Mouse (Mus musculus) lung, embryonic 14.5 days (tissue): ENCODE measurements around the gene Usp29. TPM values are rescaled to one million over a fixed set of nuclear protein-coding genes. Genes with fewer than 3 reads are reported as not detected.

ENCODE experiments used
- ATAC-seq: fragments of 200-750 bp; cut with Nextera tagmentation; 2 replicates; pipeline ENCODE4 v1.8.0; 2017; ENCODE audit warnings: mild to moderate bottlenecking, moderate TSS enrichment, moderate library complexity; ENCODE audit not compliant: insufficient read depth
- DNase-seq: peaks from one replicate; pipeline ENCODE4 v3.0.0-alpha.2; 2015
- H3K27ac ChIP-seq: fragments of 300-500 bp; sonication (generic); 2 replicates; pipeline ENCODE4 v1.5.1; 2014; ENCODE audit warnings: low read depth, mild to moderate bottlenecking, moderate library complexity
- H3K27me3 ChIP-seq: fragments of 300-500 bp; sonication (generic); 2 replicates; pipeline ENCODE4 v1.6.1; 2014; ENCODE audit warnings: low read length, control low read depth; ENCODE audit not compliant: insufficient read depth
- H3K36me3 ChIP-seq: fragments of 300-500 bp; sonication (generic); 2 replicates; pipeline ENCODE4 v1.6.1; 2014; ENCODE audit warnings: control low read depth; ENCODE audit not compliant: insufficient read depth
- H3K4me1 ChIP-seq: fragments of 300-500 bp; sonication (generic); 2 replicates; pipeline ENCODE4 v1.6.1; 2014; ENCODE audit warnings: antibody characterized with exemption, control low read depth; ENCODE audit not compliant: insufficient read depth
- H3K4me2 ChIP-seq: fragments of 300-500 bp; sonication (generic); 2 replicates; pipeline ENCODE4 v1.6.1; 2014; ENCODE audit warnings: mild to moderate bottlenecking
- H3K4me3 ChIP-seq: fragments of 300-500 bp; sonication (generic); 2 replicates; pipeline ENCODE4 v1.5.1; 2014; ENCODE audit warnings: low read depth, low read length
- H3K9ac ChIP-seq: fragments of 300-500 bp; sonication (generic); 2 replicates; pipeline ENCODE4 v1.6.1; 2014
- H3K9me3 ChIP-seq: fragments of 300-500 bp; sonication (generic); 2 replicates; pipeline ENCODE4 v1.6.1; 2016; ENCODE audit warnings: low read depth, low read length, control low read depth
- CTCF ChIP-seq: IDR thresholded peaks from 2 replicates; pipeline ENCODE4 v1.5.1; 2016; ENCODE audit warnings: antibody characterized with exemption, low read depth
- WGBS: fragments of 180-500 bp; shearing (Covaris S2); extraction: QIAGEN DNeasy Blood & Tissue Kit; methylation state at CpG from one replicate; pipeline ENCODE4 v1.1.7; 2014; 5-methylcytosine and 5-hydroxymethylcytosine counted together
- polyA plus RNA-seq: library from polyadenylated mRNA; unstranded; fragments of >200 nt; fragmentation: Nextera tagmentation; extraction: Ambion mirVana; gene quantifications from 2 replicates; pipeline ENCODE4 v1.2.1, GENCODE M21; 2014

The Usp29 gene
- polyA plus RNA-seq, 1 experiment from 2014 or later: 6.2 TPM

- Histone ChIP-seq H3K9ac (no peak overlapping the region), H3K4me1 (0 out of 2 replicates have a peak, but pooled peaks cover 4% of the 10 kb centered on the region)
- no peak for TF ChIP-seq CTCF
Measured at GRCm38 (mm10) chr7:6816706-6817376, 86.5 kb downstream of the Usp29 start.

DNA sequence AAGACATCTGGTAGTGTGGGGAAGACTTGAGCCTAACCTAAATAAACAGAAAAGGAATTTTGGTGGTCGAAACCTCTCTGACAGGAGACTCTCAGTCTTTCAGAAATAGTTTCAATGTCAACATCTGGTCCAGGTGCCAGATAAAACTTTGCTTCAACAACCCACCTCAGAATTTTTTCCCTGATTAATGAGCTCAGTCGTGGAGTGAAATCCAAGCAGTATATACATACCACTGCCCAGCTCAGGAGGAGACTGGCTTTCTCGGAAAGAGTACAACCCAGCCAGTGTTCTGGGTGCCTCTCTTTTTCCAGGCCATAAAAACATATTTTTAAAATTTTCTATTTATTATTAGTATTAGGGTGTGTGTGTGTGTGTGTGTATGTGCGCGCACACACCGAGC lies 89.9 kb downstream of the Usp29 start:
- Histone ChIP-seq H3K27me3 (no peaks in the 10 kb centered on the region), H3K4me1 (peaks cover 8% of the 10 kb centered on the region; the same call in 1 of the 2 replicates), H3K27ac (no peak overlapping the region), H3K9ac (no peak overlapping the region), H3K4me3 (no peak overlapping the region), H3K9me3 (no peaks in the 10 kb centered on the region), H3K36me3 (no peaks in the 10 kb centered on the region), H3K4me2 (no peak overlapping the region)
- no peak for TF ChIP-seq CTCF
- ATAC-seq: no peak
- no peak for DNase-seq
- 53% methylated on average over 6 of the region's 6 CpGs for WGBS

More at GRCm38 (mm10) chr7:6816706-6817376, 86.5 kb downstream of the Usp29 start:
- Histone ChIP-seq H3K36me3 (no peaks in the 10 kb centered on the region), H3K27me3 (no peaks in the 10 kb centered on the region), H3K9me3 (no peaks in the 10 kb centered on the region), H3K4me3 (no peak overlapping the region), H3K4me2 (no peak overlapping the region), H3K27ac (no peak overlapping the region)
- DNase-seq (no peak), ATAC-seq (no peak)
- WGBS: 92% methylated on average over 5 of the region's 5 CpGs

GRCm38 (mm10) chr7:6822633-6823032 lies 92.3 kb downstream of the Usp29 start:
- no peaks in the 10 kb centered on the region for H3K9me3 ChIP-seq
- no peaks in the 10 kb centered on the region for H3K27me3 ChIP-seq
- H3K36me3 ChIP-seq: no peaks in the 10 kb centered on the region
- H3K27ac ChIP-seq: peak overlapping the region; percentile 36; the same call in 1 of the 2 replicates
- no peak overlapping the region for H3K9ac ChIP-seq
- TF ChIP-seq CTCF: no peak
- no peak overlapping the region for H3K4me3 ChIP-seq
- H3K4me1 ChIP-seq: peaks cover 8% of the 10 kb centered on the region; the same call in 1 of the 2 replicates
- H3K4me2 ChIP-seq: no peak overlapping the region
- peak; percentile 40 for DNase-seq
- ATAC-seq: no peak
- WGBS: 50% methylated on average over 4 of the region's 4 CpGs

- WGBS: 30% methylated on average over 2 of the region's 2 CpGs
- Histone ChIP-seq H3K9me3 (no peaks in the 10 kb centered on the region), H3K36me3 (no peaks in the 10 kb centered on the region), H3K27me3 (no peaks in the 10 kb centered on the region), H3K4me3 (no peak overlapping the region), H3K4me1 (peaks cover 8% of the 10 kb centered on the region; the same call in 1 of the 2 replicates), H3K4me2 (no peak overlapping the region), H3K27ac (no peak overlapping the region), H3K9ac (no peak overlapping the region)
- peak; percentile 32 for DNase-seq
- ATAC-seq: peak; percentile 65; the same call in 1 of the 2 replicates
- no peak for TF ChIP-seq CTCF
Measured at GRCm38 (mm10) chr7:6823673-6824072, 93.3 kb downstream of the Usp29 start.

GRCm38 (mm10) chr7:6825966-6826647 lies 95.7 kb downstream of the Usp29 start:
- H3K4me2 ChIP-seq: no peak overlapping the region
- ATAC-seq (peak; percentile 91), DNase-seq (peak; percentile 87)
- H3K9ac ChIP-seq: no peak overlapping the region
- H3K27ac ChIP-seq: no peak overlapping the region
- no peak overlapping the region for H3K4me3 ChIP-seq
- 49% methylated on average over 11 of the region's 11 CpGs for WGBS
- no peaks in the 10 kb centered on the region for H3K27me3 ChIP-seq
- H3K9me3 ChIP-seq: no peaks in the 10 kb centered on the region
- peaks cover 4% of the 10 kb centered on the region; the same call in 1 of the 2 replicates for H3K4me1 ChIP-seq
- no peak for TF ChIP-seq CTCF
- no peaks in the 10 kb centered on the region for H3K36me3 ChIP-seq

- 28% methylated on average over 2 of the region's 2 CpGs for WGBS
- Histone ChIP-seq H3K4me1 (no peaks in the 10 kb centered on the region), H3K27ac (no peak overlapping the region), H3K27me3 (no peaks in the 10 kb centered on the region), H3K36me3 (no peaks in the 10 kb centered on the region), H3K9me3 (no peaks in the 10 kb centered on the region), H3K4me3 (no peak overlapping the region), H3K4me2 (no peak overlapping the region), H3K9ac (no peak overlapping the region)
- no peak for TF ChIP-seq CTCF
- DNase-seq: no peak
- ATAC-seq: no peak
Measured at GRCm38 (mm10) chr7:6829148-6829547, 98.8 kb downstream of the Usp29 start.

- Histone ChIP-seq H3K36me3 (no peaks in the 10 kb centered on the region), H3K9me3 (no peaks in the 10 kb centered on the region), H3K4me1 (peaks cover 4% of the 10 kb centered on the region; the same call in 1 of the 2 replicates), H3K9ac (no peak overlapping the region), H3K27ac (peak overlapping the region; percentile 81), H3K27me3 (no peaks in the 10 kb centered on the region), H3K4me3 (no peak overlapping the region), H3K4me2 (no peak overlapping the region)
- peak; percentile 74; the same call in 1 of the 2 replicates for ATAC-seq
- no peak for TF ChIP-seq CTCF
- 40% methylated on average over 5 of the region's 5 CpGs for WGBS
- peak; percentile 37 for DNase-seq
Measured at GRCm38 (mm10) chr7:6834950-6835349, 104.6 kb downstream of the Usp29 start.
